Comparison of ENCODE assay signal across 21 mouse cellular contexts in genomic region chr19:53575296-53576010, GRCm38 (mm10). TPM values are rescaled to one million over a fixed set of nuclear protein-coding genes. Genes with fewer than 3 reads are reported as not detected.
DNase-seq lines count a peak whose midpoint lies in the region; ATAC-seq lines count a peak whose summit lies in the region.
"Had no signal": no experiment of that assay in that cellular context is flagged by ENCODE, and none has a peak within 500 bp of the region (broad histone marks: within the 10 kb centered on the region; RNA-seq: fewer than 3 reads in every experiment).

No protein-coding gene starts in this region.

- H3K27me3 ChIP-seq in heart, embryonic 10.5 days (ENCODE audit: insufficient read depth, poor library complexity, severe bottlenecking) = no peaks in the 10 kb centered on the region
- H3K27me3 ChIP-seq: embryonic facial prominence, embryonic 12.5 days; hindbrain, embryonic 15.5 days; limb, embryonic 13.5 days; neural tube, embryonic 12.5 days; Patski had no signal

- no peaks in the 10 kb centered on the region for H3K9me3 ChIP-seq in heart, embryonic 10.5 days
- H3K9me3 ChIP-seq: embryonic facial prominence, embryonic 12.5 days; hindbrain, embryonic 15.5 days; limb, embryonic 13.5 days; neural tube, embryonic 12.5 days had no signal

- H3K4me1 ChIP-seq in heart, embryonic 10.5 days = peaks cover 49% of the 10 kb centered on the region
- H3K4me1 ChIP-seq: embryonic facial prominence, embryonic 12.5 days; neural tube, embryonic 12.5 days had no signal

- 0 out of 2 replicates have a peak overlapping the region, but pooled peaks have one; percentile 48 for H3K27ac ChIP-seq in heart, embryonic 10.5 days
- H3K27ac ChIP-seq: embryonic facial prominence, embryonic 12.5 days; gastrocnemius, adult 2 months; hindbrain, embryonic 15.5 days; limb, embryonic 13.5 days; neural tube, embryonic 12.5 days had no signal

- intact Hi-C loops in heart, postnatal 25 days (cut with DNase I) = loop anchor here (2.0 kb wide), 1 partner anchor 47 kb away; the partner anchor contains the start of gene Dusp5

- H3K36me3 ChIP-seq in heart, embryonic 10.5 days = no peaks in the 10 kb centered on the region
- H3K36me3 ChIP-seq: embryonic facial prominence, embryonic 12.5 days; hindbrain, embryonic 15.5 days; limb, embryonic 13.5 days; neural tube, embryonic 12.5 days had no signal

- 54% methylated on average over 4 of the region's 4 CpGs for WGBS in heart, embryonic 10.5 days

- peak; percentile 64 for DNase-seq in heart, embryonic 10.5 days (ENCODE audit: low spot score)
- DNase-seq in heart, postnatal 25 days (ENCODE audit: low spot score) = no peak
- DNase-seq in kidney, postnatal 10 days = peak; percentile 4
- DNase-seq in kidney, adult 9 months = no peak
- peak; percentile 57 for DNase-seq in ovary, adult 18-20 months (ENCODE audit: low spot score)
- no peak for DNase-seq in ovary, postnatal 10 days (ENCODE audit: low spot score)
- DNase-seq in adrenal gland, postnatal 36 days = no peak
- DNase-seq: adrenal gland, postnatal 25 days; cerebellum, adult 8-10 months; forebrain, postnatal 0 days; gastrocnemius, adult 2 months; kidney, adult 11 months; kidney, postnatal 36 days; layer of hippocampus, adult 9-11 months had no signal

- H3K4me3 ChIP-seq in heart, embryonic 10.5 days = no peak overlapping the region
- H3K4me3 ChIP-seq: embryonic facial prominence, embryonic 12.5 days; gastrocnemius, adult 2 months; hindbrain, embryonic 15.5 days; limb, embryonic 13.5 days; neural tube, embryonic 12.5 days had no signal

- 0 out of 2 replicates have a peak, but pooled peaks have one; percentile 39 for ATAC-seq in megakaryocyte-erythroid progenitor cell, adult 5-6 weeks (replicated peaks; ENCODE audit: low FRiP score, low TSS enrichment, poor library complexity, severe bottlenecking)
- ATAC-seq: forebrain, postnatal 0 days; Patski had no signal

RNA-seq across cellular contexts. Expression of gene Nutf2-ps1, which starts 13.4 kb away (rescaled TPM):
- 373 and 457 TPM in 2 replicates for polyA plus RNA-seq in heart, embryonic 10.5 days (2016; fragmentation: Nextera tagmentation; extraction: Ambion mirVana)
- 10 to 100 TPM; 83.1 to 93.2 TPM for total RNA-seq in heart, postnatal 25 days (2021)
- total RNA-seq in megakaryocyte-erythroid progenitor cell, adult 5-6 weeks (2014; fragmentation: Nextera tagmentation) = 86.8 and 99.0 TPM in 2 replicates
- total RNA-seq in megakaryocyte-erythroid progenitor cell, adult 5-6 weeks (2017) = 216 and 256 TPM in 2 replicates
- 10 to 100 TPM; 74.1 to 79.8 TPM for total RNA-seq in adrenal gland, postnatal 36 days (2021)
- total RNA-seq: monocyte, adult 5-6 weeks had no signal

RNA-seq across cellular contexts. Expression of gene Smc3, which starts 24.7 kb away (rescaled TPM):
- polyA plus RNA-seq in heart, embryonic 10.5 days (2016; fragmentation: Nextera tagmentation; extraction: Ambion mirVana) = 47.0 and 64.8 TPM in 2 replicates
- total RNA-seq in heart, postnatal 25 days (2021) = 10 to 100 TPM; 22.4 to 23.6 TPM
- total RNA-seq in megakaryocyte-erythroid progenitor cell, adult 5-6 weeks (2014; fragmentation: Nextera tagmentation) = 103 and 105 TPM in 2 replicates
- total RNA-seq in megakaryocyte-erythroid progenitor cell, adult 5-6 weeks (2017) = 209 and 214 TPM in 2 replicates
- 10 to 100 TPM; 32.5 TPM for total RNA-seq in adrenal gland, postnatal 36 days (2021)

RNA-seq across cellular contexts. Expression of gene Dusp5, which starts 46.5 kb away (rescaled TPM):
- polyA plus RNA-seq in heart, embryonic 10.5 days (2016; fragmentation: Nextera tagmentation; extraction: Ambion mirVana) = 11.9 and 15.9 TPM in 2 replicates
- total RNA-seq in heart, postnatal 25 days (2021) = 1 to 10 TPM; 6.2 to 7.6 TPM
- 1.6 and 2.9 TPM in 2 replicates for total RNA-seq in megakaryocyte-erythroid progenitor cell, adult 5-6 weeks (2014; fragmentation: Nextera tagmentation)
- total RNA-seq in megakaryocyte-erythroid progenitor cell, adult 5-6 weeks (2017) = 5.4 and 12.3 TPM in 2 replicates
- total RNA-seq in adrenal gland, postnatal 36 days (2021) = 10 to 100 TPM; 16.1 to 29.8 TPM

Comparison
In these comparisons a context has a peak if more than half of its experiments do, and no peak if none do; other contexts are left out.
1. DNase-seq: peak in heart, embryonic 10.5 days (single experiment), kidney, postnatal 10 days (single experiment) and ovary, adult 18-20 months (single experiment); none in heart, postnatal 25 days (single experiment), kidney, adult 9 months (single experiment), ovary, postnatal 10 days (single experiment) and adrenal gland, postnatal 36 days (0 of 2).